Mouse (Mus musculus) forebrain, embryonic 11.5 days (tissue): ENCODE data around the gene Olfr1386. TPM values are rescaled to one million over a fixed set of nuclear protein-coding genes. Genes with fewer than 3 reads are reported as not detected.
"Not testable (repeated sequence)": the region's sequence is repeated elsewhere in the genome, so short reads cannot be mapped to it uniquely, and the experiment has no call there.

ENCODE experiments used
- ATAC-seq: fragments of 200-750 bp; cut with Nextera tagmentation; replicated peaks from 2 replicates; pipeline ENCODE4 v1.8.0; 2017; ENCODE audit warnings: moderate TSS enrichment; ENCODE audit not compliant: low FRiP score
- DNase-seq: peaks from one replicate; pipeline ENCODE4 v3.0.0-alpha.2; 2017; ENCODE audit warnings: low spot score
- H3K27ac ChIP-seq: fragments of 300-500 bp; sonication (generic); 2 replicates; pipeline ENCODE4 v1.5.1; 2014; ENCODE audit warnings: low read depth, low read length
- H3K27me3 ChIP-seq: fragments of 300-500 bp; sonication (generic); 2 replicates; pipeline ENCODE4 v1.6.1; 2014; ENCODE audit warnings: mild to moderate bottlenecking, low read length, mixed read lengths; ENCODE audit not compliant: control insufficient read depth, insufficient read depth
- H3K36me3 ChIP-seq: fragments of 300-500 bp; sonication (generic); 2 replicates; pipeline ENCODE4 v1.6.1; 2014; ENCODE audit warnings: mild to moderate bottlenecking, low read length, moderate library complexity, mixed read lengths; ENCODE audit not compliant: control insufficient read depth, insufficient read depth
- H3K4me1 ChIP-seq: fragments of 300-500 bp; sonication (generic); replicated peaks from 2 replicates; pipeline ENCODE4 v1.6.1; 2014; ENCODE audit warnings: low read length, mixed read lengths; ENCODE audit not compliant: control insufficient read depth, insufficient read depth
- H3K4me2 ChIP-seq: fragments of 300-500 bp; sonication (generic); 2 replicates; pipeline ENCODE4 v1.6.1; 2014; ENCODE audit warnings: low read depth, mild to moderate bottlenecking, low read length, moderate library complexity, mixed read lengths; ENCODE audit not compliant: severe bottlenecking
- H3K4me3 ChIP-seq: fragments of 300-500 bp; sonication (generic); 2 replicates; pipeline ENCODE4 v1.5.1; 2014; ENCODE audit warnings: low read depth, low read length
- H3K9ac ChIP-seq: fragments of 300-500 bp; sonication (generic); 2 replicates; pipeline ENCODE4 v1.6.1; 2014; ENCODE audit warnings: low read length
- H3K9me3 ChIP-seq: fragments of 300-500 bp; sonication (generic); 2 replicates; pipeline ENCODE4 v1.6.1; 2016; ENCODE audit warnings: low read length, mixed read lengths; ENCODE audit not compliant: control insufficient read depth
- WGBS: fragments of 180-500 bp; shearing (Covaris S2); extraction: QIAGEN DNeasy Blood & Tissue Kit; methylation state at CpG from one replicate; pipeline ENCODE4 v1.1.7; 2014; 5-methylcytosine and 5-hydroxymethylcytosine counted together
- polyA plus RNA-seq: library from polyadenylated mRNA; unstranded; fragments of >200 nt; fragmentation: Nextera tagmentation; extraction: Ambion mirVana; gene quantifications from 2 replicates; pipeline ENCODE4 v1.2.1, GENCODE M21; 2014

Gene Olfr1386
- polyA plus RNA-seq: not detected in 2 replicates

- H3K4me2 ChIP-seq, H3K9me3 ChIP-seq, ATAC-seq, DNase-seq, H3K27me3 ChIP-seq, H3K4me3 ChIP-seq, H3K4me1 ChIP-seq, H3K9ac ChIP-seq, H3K36me3 ChIP-seq, H3K27ac ChIP-seq: not testable (repeated sequence)
- 84% methylated on average over 2 of the region's 3 CpGs for WGBS
Measured at GRCm38 (mm10) chr11:49464746-49465145, at the start of gene Olfr1386. TSS of gene Olfr1386 (plus strand) at chr11:49465046.

- Histone ChIP-seq H3K9me3 (no peaks in the 10 kb centered on the region), H3K4me2 (no peak within 1 kb of the TSS), H3K36me3 (no peaks in the 10 kb centered on the region), H3K4me3 (no peak within 1 kb of the TSS), H3K27me3 (no peaks in the 10 kb centered on the region), H3K4me1 (no peaks in the 10 kb centered on the region), H3K27ac (no peak within 1 kb of the TSS), H3K9ac (no peak within 1 kb of the TSS)
- DNase-seq (no peak), ATAC-seq (no peak)
- WGBS: 96% methylated on average over 2 of the region's 2 CpGs
Measured at GRCm38 (mm10) chr11:49422767-49423166, 42.1 kb upstream of the Olfr1386 start, which contains the start of gene Olfr1389. TSS of gene Olfr1389 (plus strand) at chr11:49423067.

- Histone ChIP-seq H3K36me3 (no peaks in the 10 kb centered on the region), H3K9ac (no peak overlapping the region), H3K4me3 (no peak overlapping the region), H3K4me2 (no peak overlapping the region), H3K27ac (no peak overlapping the region), H3K27me3 (no peaks in the 10 kb centered on the region), H3K4me1 (no peaks in the 10 kb centered on the region), H3K9me3 (no peaks in the 10 kb centered on the region)
- no peak for DNase-seq
- WGBS: 93% methylated on average over 1 of the region's 1 CpGs
- ATAC-seq: no peak
Measured at GRCm38 (mm10) chr11:49425257-49425927, 39.5 kb upstream of the Olfr1386 start.

- no peaks in the 10 kb centered on the region for H3K4me1 ChIP-seq
- H3K4me2 ChIP-seq: no peak overlapping the region
- no peaks in the 10 kb centered on the region for H3K9me3 ChIP-seq
- ATAC-seq (no peak), DNase-seq (no peak)
- no peak overlapping the region for H3K4me3 ChIP-seq
- H3K27me3 ChIP-seq: no peaks in the 10 kb centered on the region
- 90% methylated on average over 2 of the region's 2 CpGs for WGBS
- no peak overlapping the region for H3K9ac ChIP-seq
- H3K27ac ChIP-seq: no peak overlapping the region
- no peaks in the 10 kb centered on the region for H3K36me3 ChIP-seq
Measured at GRCm38 (mm10) chr11:49429641-49430040, 35.2 kb upstream of the Olfr1386 start.

GRCm38 (mm10) chr11:49436411-49436810, 28.4 kb upstream of the Olfr1386 start, which contains the start of gene Olfr1388:
TSS of gene Olfr1388 (plus strand) at chr11:49436624.
- no peaks in the 10 kb centered on the region for H3K9me3 ChIP-seq
- H3K27ac ChIP-seq: no peak within 1 kb of the TSS
- ATAC-seq: no peak
- no peak within 1 kb of the TSS for H3K9ac ChIP-seq
- WGBS: 74% methylated on average over 3 of the region's 3 CpGs
- no peak within 1 kb of the TSS for H3K4me2 ChIP-seq
- no peak for DNase-seq
- H3K4me3 ChIP-seq: no peak within 1 kb of the TSS
- no peaks in the 10 kb centered on the region for H3K4me1 ChIP-seq
- no peaks in the 10 kb centered on the region for H3K27me3 ChIP-seq
- no peaks in the 10 kb centered on the region for H3K36me3 ChIP-seq

- 83% methylated on average over 1 of the region's 1 CpGs for WGBS
- Histone ChIP-seq H3K4me3 (no peak within 1 kb of the TSS), H3K4me2 (no peak within 1 kb of the TSS), H3K36me3 (no peaks in the 10 kb centered on the region), H3K9me3 (no peaks in the 10 kb centered on the region), H3K27ac (no peak within 1 kb of the TSS), H3K27me3 (no peaks in the 10 kb centered on the region), H3K4me1 (no peaks in the 10 kb centered on the region), H3K9ac (no peak within 1 kb of the TSS)
- ATAC-seq: no peak
- no peak for DNase-seq
Measured at GRCm38 (mm10) chr11:49455043-49455442, 9.8 kb upstream of the Olfr1386 start, which contains the start of gene Olfr1387. TSS of gene Olfr1387 (plus strand) at chr11:49455343.

GRCm38 (mm10) chr11:49485973-49486372, 21.1 kb downstream of the Olfr1386 start:
- ATAC-seq: no peak
- Histone ChIP-seq H3K27ac (no peak overlapping the region), H3K27me3 (no peaks in the 10 kb centered on the region), H3K4me2 (no peak overlapping the region), H3K4me1 (no peaks in the 10 kb centered on the region), H3K36me3 (no peaks in the 10 kb centered on the region), H3K4me3 (no peak overlapping the region), H3K9me3 (no peaks in the 10 kb centered on the region), H3K9ac (no peak overlapping the region)
- no peak for DNase-seq
- 76% methylated on average over 4 of the region's 4 CpGs for WGBS

- H3K27me3 ChIP-seq, H3K4me1 ChIP-seq, DNase-seq, H3K27ac ChIP-seq, H3K36me3 ChIP-seq, H3K9ac ChIP-seq, H3K4me3 ChIP-seq, H3K9me3 ChIP-seq, ATAC-seq, H3K4me2 ChIP-seq: not testable (repeated sequence)
- WGBS: 61% methylated on average over 1 of the region's 1 CpGs
Measured at GRCm38 (mm10) chr11:49488770-49489169, 23.9 kb downstream of the Olfr1386 start, which contains the start of gene Olfr1385. TSS of gene Olfr1385 (plus strand) at chr11:49489070.

GRCm38 (mm10) chr11:49518086-49518485, 53.2 kb downstream of the Olfr1386 start:
- Histone ChIP-seq H3K4me1 (no peaks in the 10 kb centered on the region), H3K9ac (no peak overlapping the region), H3K9me3 (no peaks in the 10 kb centered on the region), H3K4me2 (no peak overlapping the region), H3K27ac (no peak overlapping the region), H3K4me3 (no peak overlapping the region), H3K27me3 (no peaks in the 10 kb centered on the region), H3K36me3 (no peaks in the 10 kb centered on the region)
- DNase-seq: no peak
- WGBS: 83% methylated on average over 5 of the region's 5 CpGs
- ATAC-seq: no peak
